Mouse (Mus musculus) bone marrow, adult 2 months (tissue): ENCODE data around the gene Wdr81.

Source experiments
- CTCF ChIP-seq: fragments of 200-500 bp; IDR thresholded peaks from 2 replicates; pipeline ENCODE4 v1.5.1; 2011; ENCODE audit warnings: low read length, control low read depth; ENCODE audit not compliant: control insufficient read depth, insufficient read depth
- POLR2A ChIP-seq: fragments of 200-500 bp; IDR thresholded peaks from 2 replicates; pipeline ENCODE4 v1.6.1; 2011; ENCODE audit warnings: low read depth, mild to moderate bottlenecking, control low read depth, low read length, borderline replicate concordance; ENCODE audit not compliant: control insufficient read depth

DNA sequence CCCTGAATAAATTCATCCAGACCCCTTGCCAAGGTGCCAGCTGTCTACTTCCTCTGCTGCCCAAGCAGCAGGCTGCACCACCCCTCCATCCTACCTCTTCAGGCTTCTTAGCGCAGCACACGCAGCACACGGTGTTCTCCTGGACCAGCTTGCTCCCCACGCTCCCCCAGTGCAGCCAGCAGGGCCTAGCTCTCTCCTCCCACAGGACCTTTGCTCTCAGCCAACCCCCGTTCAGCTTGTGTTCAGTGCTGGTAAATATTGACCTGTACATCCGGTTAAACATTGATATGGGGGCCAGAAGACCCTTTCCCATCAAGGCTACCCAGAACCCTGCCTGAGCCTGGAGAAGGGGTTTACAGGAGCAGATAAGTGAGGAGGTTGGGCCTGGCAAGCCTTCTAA lies 15.2 kb downstream of the Wdr81 start, which contains the start of gene Serpinf2:
- TF ChIP-seq POLR2A (no peak), CTCF (no peak)
